Mouse (Mus musculus): ENCODE measurements around the gene Rpn2. TPM values are rescaled to one million over a fixed set of nuclear protein-coding genes. Genes with fewer than 3 reads are reported as not detected.

The Rpn2 gene
- polyA plus RNA-seq, 1 experiment from 2014 or later, result 302 TPM

DNA sequence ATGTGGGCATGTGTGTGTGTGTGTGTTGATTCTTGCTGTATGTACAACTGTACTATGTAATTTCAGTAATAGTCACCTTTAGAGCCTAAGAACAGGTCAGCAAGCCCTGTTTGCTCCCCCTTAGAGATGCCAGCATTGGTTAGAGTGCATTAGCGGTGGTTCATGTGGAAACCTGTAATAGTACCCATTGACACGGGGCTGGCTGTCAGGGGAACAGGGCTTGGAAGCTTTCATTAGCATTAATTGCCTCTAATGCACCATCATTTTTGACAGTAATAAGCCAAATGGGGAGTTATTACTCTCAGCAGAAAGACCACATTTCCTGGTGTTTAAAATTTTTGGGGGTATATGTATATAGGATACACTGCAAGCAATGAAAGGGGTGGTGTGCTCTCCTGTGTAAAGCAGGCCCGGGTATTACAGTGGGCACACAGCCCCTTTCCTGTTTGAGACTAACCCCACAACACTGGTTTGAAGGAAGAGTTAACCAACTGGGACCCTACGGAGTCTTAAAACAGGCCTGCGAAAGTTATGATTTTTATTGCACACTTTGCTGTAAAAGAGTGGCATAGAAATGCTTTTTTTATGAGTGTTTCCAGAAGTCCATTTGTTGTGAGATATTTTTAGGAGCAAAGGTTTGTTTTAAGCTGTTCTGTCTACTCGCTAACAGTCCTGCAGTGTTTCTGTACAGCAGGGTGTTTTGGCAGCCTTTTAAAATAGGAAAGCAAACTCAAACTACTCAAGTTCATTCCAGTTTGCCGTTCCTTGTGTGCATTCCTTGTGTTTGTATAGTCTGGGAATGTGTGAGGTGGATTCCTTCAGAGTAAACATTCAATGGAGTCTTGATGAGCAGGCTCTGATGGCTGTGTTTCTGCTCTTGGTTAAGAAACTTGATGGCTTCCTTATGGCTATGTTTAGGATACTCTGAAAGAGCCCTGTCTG, 27.5 kb downstream of the Rpn2 start:
- Histone ChIP-seq H3K4me3 (ENCODE audit: low read depth, low read length) (no peak overlapping the region), H3K9ac (ENCODE audit: low read depth, low read length) (no peak overlapping the region), H3K4me2 (no peak overlapping the region), H3K36me3 (ENCODE audit: control insufficient read depth, insufficient read depth, low read length) (peaks cover 45% of the 10 kb centered on the region), H3K27ac (ENCODE audit: low read depth, low read length) (no peak overlapping the region), H3K27me3 (replicated peaks; ENCODE audit: control insufficient read depth, insufficient read depth, low read length) (no peaks in the 10 kb centered on the region), H3K9me3 (ENCODE audit: control insufficient read depth, low read length) (no peaks in the 10 kb centered on the region), H3K4me1 (replicated peaks; ENCODE audit: control insufficient read depth, insufficient read depth, low read length) (no peaks in the 10 kb centered on the region)
- DNase-seq (ENCODE audit: low spot score), result no peak
- 82% methylated on average over 7 of the region's 7 CpGs for WGBS
- no peak for ATAC-seq (replicated peaks; ENCODE audit: low FRiP score)

DNA sequence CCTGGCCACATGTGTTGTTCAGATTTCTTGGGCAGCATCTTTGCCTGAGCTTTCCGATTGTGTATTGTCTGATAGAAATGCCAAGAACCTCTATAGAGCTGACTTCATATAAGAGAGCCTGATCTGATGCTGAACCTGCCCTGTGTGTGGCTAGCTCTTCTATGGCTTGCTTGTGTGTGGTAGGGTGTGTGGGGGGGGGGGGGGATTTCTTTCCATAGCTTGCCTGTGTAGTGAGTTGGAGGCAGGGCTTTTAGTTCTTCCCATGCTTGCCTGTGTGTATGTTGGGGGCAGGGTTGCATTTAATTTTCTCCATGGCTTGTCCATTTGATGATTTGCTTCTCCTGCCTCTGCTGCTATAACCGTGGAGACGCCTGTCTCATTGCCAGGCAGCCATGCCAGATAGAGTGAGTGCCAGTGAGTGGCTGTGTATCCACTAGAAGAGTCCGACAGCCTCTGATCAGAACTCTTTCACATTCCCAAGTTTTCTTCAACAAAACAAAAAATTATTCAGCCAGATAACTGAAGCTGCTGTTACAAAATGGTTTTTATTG, 29.0 kb downstream of the Rpn2 start:
- Histone ChIP-seq H3K9me3 (ENCODE audit: control insufficient read depth, low read length) (no peaks in the 10 kb centered on the region), H3K4me3 (ENCODE audit: low read depth, low read length) (no peak overlapping the region), H3K36me3 (ENCODE audit: control insufficient read depth, insufficient read depth, low read length) (peaks cover 46% of the 10 kb centered on the region), H3K4me1 (replicated peaks; ENCODE audit: control insufficient read depth, insufficient read depth, low read length) (no peaks in the 10 kb centered on the region), H3K27ac (ENCODE audit: low read depth, low read length) (peak overlapping the region; percentile 38; the same call in 1 of the 2 replicates), H3K9ac (ENCODE audit: low read depth, low read length) (no peak overlapping the region), H3K27me3 (replicated peaks; ENCODE audit: control insufficient read depth, insufficient read depth, low read length) (no peaks in the 10 kb centered on the region), H3K4me2 (no peak overlapping the region)
- DNase-seq (ENCODE audit: low spot score) (no peak), ATAC-seq (replicated peaks; ENCODE audit: low FRiP score) (no peak)
- 92% methylated on average over 4 of the region's 4 CpGs for WGBS

DNA sequence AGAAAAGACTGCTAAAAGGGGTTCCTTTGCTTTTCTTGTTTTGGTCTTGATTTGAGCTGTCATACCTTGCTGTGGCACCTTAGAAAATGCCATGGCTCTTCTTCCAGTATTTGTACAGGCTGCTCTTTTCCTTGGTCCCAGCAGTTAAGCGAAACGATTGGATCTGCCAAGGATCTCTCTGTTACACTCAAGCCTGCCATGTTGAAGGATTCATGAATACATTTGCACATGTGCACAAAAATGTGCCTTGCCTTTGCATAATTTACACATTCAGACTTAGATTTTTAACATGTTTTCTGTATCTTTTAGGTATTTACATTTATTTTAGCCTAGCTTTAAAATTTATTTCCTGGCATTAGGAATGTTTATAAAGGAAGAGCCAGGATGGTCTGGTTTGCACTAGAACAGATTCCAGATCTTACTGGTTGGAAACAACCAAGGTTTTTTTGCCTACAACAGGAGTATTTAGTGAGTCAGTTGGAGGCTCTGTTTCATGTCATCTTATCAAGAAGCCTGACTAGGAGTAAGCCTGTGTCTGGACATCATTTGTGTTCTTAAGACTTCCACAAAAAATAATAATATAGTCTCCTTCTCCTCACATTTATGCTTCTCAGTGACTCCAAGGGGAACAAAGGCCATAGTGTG, 29.6 kb downstream of the Rpn2 start:
- ATAC-seq (replicated peaks; ENCODE audit: low FRiP score) (no peak), DNase-seq (ENCODE audit: low spot score) (no peak)
- H3K4me1 ChIP-seq (replicated peaks; ENCODE audit: control insufficient read depth, insufficient read depth, low read length), result no peaks in the 10 kb centered on the region
- H3K36me3 ChIP-seq (ENCODE audit: control insufficient read depth, insufficient read depth, low read length), result peaks cover 45% of the 10 kb centered on the region
- no peak overlapping the region for H3K4me3 ChIP-seq (ENCODE audit: low read depth, low read length)
- H3K27ac ChIP-seq (ENCODE audit: low read depth, low read length), result peak overlapping the region; percentile 49
- 84% methylated on average over 2 of the region's 2 CpGs for WGBS
- no peaks in the 10 kb centered on the region for H3K27me3 ChIP-seq (replicated peaks; ENCODE audit: control insufficient read depth, insufficient read depth, low read length)
- H3K4me2 ChIP-seq, result no peak overlapping the region
- H3K9me3 ChIP-seq (ENCODE audit: control insufficient read depth, low read length), result no peaks in the 10 kb centered on the region
- no peak overlapping the region for H3K9ac ChIP-seq (ENCODE audit: low read depth, low read length)

DNA sequence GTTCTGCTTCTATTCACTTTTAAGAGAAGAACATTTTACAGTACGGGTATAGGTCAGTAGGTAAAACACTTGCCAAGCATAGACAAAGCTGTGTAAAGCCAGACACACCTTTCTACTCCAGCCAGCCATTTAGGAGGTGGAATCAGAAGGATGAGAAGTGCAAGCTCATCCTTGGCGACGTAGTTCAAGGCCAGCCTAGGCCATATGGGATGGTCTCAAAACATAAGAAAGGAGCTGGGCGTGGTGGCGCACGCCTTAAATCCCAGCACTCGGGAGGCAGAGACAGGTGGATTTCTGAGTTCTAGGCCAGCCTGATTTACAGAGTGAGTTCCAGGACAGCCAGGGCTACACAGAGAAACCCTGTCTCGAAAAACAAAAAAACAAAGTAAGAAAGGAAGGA, 30.8 kb downstream of the Rpn2 start:
- DNase-seq (ENCODE audit: low spot score) (no peak), ATAC-seq (replicated peaks; ENCODE audit: low FRiP score) (no peak)
- no peaks in the 10 kb centered on the region for H3K4me1 ChIP-seq (replicated peaks; ENCODE audit: control insufficient read depth, insufficient read depth, low read length)
- H3K9ac ChIP-seq (ENCODE audit: low read depth, low read length), result no peak overlapping the region
- H3K4me2 ChIP-seq, result no peak overlapping the region
- WGBS, result 91% methylated on average over 8 of the region's 8 CpGs
- H3K27ac ChIP-seq (ENCODE audit: low read depth, low read length), result no peak overlapping the region
- H3K36me3 ChIP-seq (ENCODE audit: control insufficient read depth, insufficient read depth, low read length), result peaks cover 44% of the 10 kb centered on the region
- no peaks in the 10 kb centered on the region for H3K27me3 ChIP-seq (replicated peaks; ENCODE audit: control insufficient read depth, insufficient read depth, low read length)
- H3K9me3 ChIP-seq (ENCODE audit: control insufficient read depth, low read length), result no peaks in the 10 kb centered on the region
- H3K4me3 ChIP-seq (ENCODE audit: low read depth, low read length), result no peak overlapping the region

DNA sequence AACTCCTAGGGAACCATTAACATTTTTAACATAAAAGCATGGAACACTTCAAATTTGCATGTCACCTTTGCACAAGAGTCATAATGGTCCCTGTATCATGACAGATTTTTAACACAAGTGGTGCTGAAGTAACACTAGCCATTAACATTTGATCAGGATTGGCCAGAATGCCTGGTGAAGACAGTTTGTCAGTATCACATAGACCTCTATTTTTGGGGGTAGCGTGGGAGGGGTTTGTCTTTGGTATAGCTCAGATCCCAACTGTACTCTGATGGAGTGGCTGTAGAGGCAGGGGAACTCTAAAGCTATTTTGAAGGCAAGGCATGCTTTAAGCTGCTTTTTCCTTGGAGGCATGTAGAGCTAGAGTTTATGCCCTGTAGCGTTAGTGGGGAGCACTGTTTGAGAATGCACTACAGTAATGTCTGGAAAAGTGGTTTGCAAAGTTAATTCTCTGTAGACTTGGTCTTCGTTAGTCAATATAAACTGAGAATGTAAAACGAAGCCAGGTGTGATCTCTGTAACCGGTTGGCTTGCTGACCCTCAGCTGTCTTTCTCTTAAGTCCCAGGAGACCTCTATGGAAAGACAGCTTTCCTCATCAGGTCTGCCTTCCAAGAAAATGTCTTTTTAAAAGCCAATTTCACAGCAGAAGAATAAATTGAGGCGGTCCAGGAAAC, 32.3 kb downstream of the Rpn2 start:
- Histone ChIP-seq H3K4me2 (no peak overlapping the region), H3K4me1 (replicated peaks; ENCODE audit: control insufficient read depth, insufficient read depth, low read length) (no peaks in the 10 kb centered on the region), H3K27me3 (replicated peaks; ENCODE audit: control insufficient read depth, insufficient read depth, low read length) (no peaks in the 10 kb centered on the region), H3K9me3 (ENCODE audit: control insufficient read depth, low read length) (no peaks in the 10 kb centered on the region), H3K4me3 (ENCODE audit: low read depth, low read length) (no peak overlapping the region), H3K36me3 (ENCODE audit: control insufficient read depth, insufficient read depth, low read length) (peaks cover 50% of the 10 kb centered on the region), H3K9ac (ENCODE audit: low read depth, low read length) (no peak overlapping the region), H3K27ac (ENCODE audit: low read depth, low read length) (no peak overlapping the region)
- ATAC-seq (replicated peaks; ENCODE audit: low FRiP score) (no peak), DNase-seq (ENCODE audit: low spot score) (no peak)
- 90% methylated on average over 6 of the region's 6 CpGs for WGBS

DNA sequence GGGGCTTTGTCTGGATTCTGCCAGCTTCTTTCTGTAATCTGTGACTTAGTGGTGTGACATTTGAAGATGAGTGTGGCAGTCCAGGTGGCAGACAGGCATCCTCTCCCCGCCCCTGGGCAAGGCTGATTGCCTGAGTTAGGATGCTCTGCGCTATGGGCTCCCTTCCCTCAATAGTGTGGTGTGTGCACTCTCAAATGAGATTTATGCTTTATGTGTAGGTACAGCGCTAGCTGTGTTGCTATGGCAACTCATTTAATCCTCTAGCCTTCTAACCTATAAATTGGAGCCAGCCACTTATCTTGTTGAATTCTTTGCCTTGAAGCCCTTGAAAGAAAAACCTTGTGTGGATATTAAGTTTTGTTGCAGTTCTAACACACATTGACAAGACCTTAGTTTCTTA, 34.9 kb downstream of the Rpn2 start:
- Histone ChIP-seq H3K9ac (ENCODE audit: low read depth, low read length) (no peak overlapping the region), H3K4me2 (no peak overlapping the region), H3K36me3 (ENCODE audit: control insufficient read depth, insufficient read depth, low read length) (peaks cover 58% of the 10 kb centered on the region), H3K9me3 (ENCODE audit: control insufficient read depth, low read length) (no peaks in the 10 kb centered on the region), H3K4me3 (ENCODE audit: low read depth, low read length) (no peak overlapping the region), H3K27ac (ENCODE audit: low read depth, low read length) (no peak overlapping the region), H3K4me1 (replicated peaks; ENCODE audit: control insufficient read depth, insufficient read depth, low read length) (no peaks in the 10 kb centered on the region), H3K27me3 (replicated peaks; ENCODE audit: control insufficient read depth, insufficient read depth, low read length) (no peaks in the 10 kb centered on the region)
- no peak for DNase-seq (ENCODE audit: low spot score)
- WGBS, result 97% methylated on average over 3 of the region's 3 CpGs
- ATAC-seq (replicated peaks; ENCODE audit: low FRiP score), result no peak

DNA sequence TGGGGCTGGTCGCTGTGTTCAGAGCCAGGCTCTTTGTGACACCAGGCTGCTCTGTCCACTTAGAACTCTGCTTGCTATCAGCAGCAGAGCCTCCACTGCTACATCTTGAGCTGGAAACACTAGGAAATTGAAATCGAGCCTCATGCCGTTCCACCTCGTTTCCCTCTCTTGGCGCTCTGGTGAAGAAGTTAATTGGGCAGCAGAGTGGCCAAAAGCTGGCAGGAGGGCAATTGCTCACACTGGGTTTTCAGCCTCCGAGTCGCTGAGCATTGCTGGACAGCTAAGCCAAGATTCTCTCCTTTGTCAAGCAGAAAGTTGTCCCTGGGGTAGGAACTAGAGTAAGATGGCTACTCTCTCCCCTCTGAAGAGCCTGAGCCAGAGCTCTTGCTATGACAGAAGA, 35.5 kb downstream of the Rpn2 start:
- no peak overlapping the region for H3K4me2 ChIP-seq
- no peak overlapping the region for H3K27ac ChIP-seq (ENCODE audit: low read depth, low read length)
- no peaks in the 10 kb centered on the region for H3K9me3 ChIP-seq (ENCODE audit: control insufficient read depth, low read length)
- no peaks in the 10 kb centered on the region for H3K4me1 ChIP-seq (replicated peaks; ENCODE audit: control insufficient read depth, insufficient read depth, low read length)
- ATAC-seq (replicated peaks; ENCODE audit: low FRiP score), result no peak
- no peaks in the 10 kb centered on the region for H3K27me3 ChIP-seq (replicated peaks; ENCODE audit: control insufficient read depth, insufficient read depth, low read length)
- no peak for DNase-seq (ENCODE audit: low spot score)
- peaks cover 56% of the 10 kb centered on the region for H3K36me3 ChIP-seq (ENCODE audit: control insufficient read depth, insufficient read depth, low read length)
- WGBS, result 89% methylated on average over 7 of the region's 7 CpGs
- H3K4me3 ChIP-seq (ENCODE audit: low read depth, low read length), result no peak overlapping the region
- H3K9ac ChIP-seq (ENCODE audit: low read depth, low read length), result no peak overlapping the region

DNA sequence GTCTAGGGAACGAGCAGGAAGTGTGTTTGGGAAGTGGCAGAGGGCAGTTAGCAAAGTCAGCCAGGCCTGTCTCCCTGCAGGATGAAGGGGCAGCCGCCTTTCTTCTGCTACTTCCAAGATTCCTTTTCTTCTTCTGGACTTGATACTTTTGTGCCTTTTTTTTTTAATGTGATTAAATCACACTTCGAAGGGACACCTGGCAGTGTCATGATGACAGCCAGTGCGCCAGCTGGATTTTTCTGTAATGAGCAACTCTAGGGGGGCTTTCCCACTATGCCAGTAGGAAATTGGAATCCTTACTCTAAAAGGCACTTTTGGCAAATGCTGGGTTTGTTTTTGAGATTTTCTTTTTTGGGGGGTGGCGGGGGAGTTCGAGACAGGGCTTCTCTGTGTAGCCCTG, 36.7 kb downstream of the Rpn2 start:
- Histone ChIP-seq H3K4me2 (no peak overlapping the region), H3K27ac (ENCODE audit: low read depth, low read length) (no peak overlapping the region), H3K9me3 (ENCODE audit: control insufficient read depth, low read length) (no peaks in the 10 kb centered on the region), H3K36me3 (ENCODE audit: control insufficient read depth, insufficient read depth, low read length) (peaks cover 63% of the 10 kb centered on the region), H3K27me3 (replicated peaks; ENCODE audit: control insufficient read depth, insufficient read depth, low read length) (no peaks in the 10 kb centered on the region), H3K4me3 (ENCODE audit: low read depth, low read length) (no peak overlapping the region), H3K4me1 (replicated peaks; ENCODE audit: control insufficient read depth, insufficient read depth, low read length) (no peaks in the 10 kb centered on the region), H3K9ac (ENCODE audit: low read depth, low read length) (no peak overlapping the region)
- ATAC-seq (replicated peaks; ENCODE audit: low FRiP score) (no peak), DNase-seq (ENCODE audit: low spot score) (no peak)
- WGBS, result 88% methylated on average over 6 of the region's 6 CpGs
